Mouse (Mus musculus) large intestine, adult 2 months (tissue): ENCODE results near the gene Git2. TPM values are rescaled to one million over a fixed set of nuclear protein-coding genes. Genes with fewer than 3 reads are reported as not detected.

ENCODE experiments used
- DNase-seq: peaks from one replicate; pipeline ENCODE4 v3.0.0-alpha.2; 2012; ENCODE audit warnings: low read depth, low spot score
- WGBS: fragments of 180-500 bp; shearing (Covaris S2); methylation state at CpG from one replicate; pipeline ENCODE4 v1.1.7; 2018; 5-methylcytosine and 5-hydroxymethylcytosine counted together
- polyA plus RNA-seq: library from polyadenylated mRNA; depleted of rRNA; stranded (reverse); fragments of >200 nt; gene quantifications from 2 replicates; pipeline ENCODE4 v1.2.3, GENCODE M21; 2012; rRNA removed

Git2 gene
- polyA plus RNA-seq, 1 experiment = 23.1 TPM

DNA sequence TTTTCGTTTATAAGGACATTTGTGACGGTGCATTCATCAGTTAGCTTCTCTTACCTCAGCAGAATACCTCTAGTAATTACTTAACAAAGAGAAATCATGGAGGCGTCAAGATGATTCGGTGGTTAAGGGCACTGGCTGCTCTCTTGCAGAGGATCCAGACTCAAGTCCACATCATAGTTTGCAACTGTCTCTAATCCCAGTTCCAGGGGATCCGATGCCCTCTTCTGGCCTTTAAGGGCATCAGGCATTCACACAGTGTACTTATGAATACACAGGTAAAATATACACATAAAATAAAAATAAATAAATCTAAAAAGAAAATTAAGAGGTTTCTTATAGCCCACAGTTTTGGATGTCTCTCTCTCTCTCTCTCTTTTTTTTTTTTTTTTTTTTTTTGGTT, 79.5 kb downstream of the Git2 start:
- DNase-seq = no peak
- WGBS = 63% methylated on average over 5 of the region's 5 CpGs

- 5% methylated on average over 74 of the region's 75 CpGs for WGBS
- no peak for DNase-seq
Measured at GRCm38 (mm10) chr5:114690633-114691567, 84.4 kb downstream of the Git2 start, which contains the start of gene Gltp. Gltp (minus strand) TSS chr5:114690984.

DNA sequence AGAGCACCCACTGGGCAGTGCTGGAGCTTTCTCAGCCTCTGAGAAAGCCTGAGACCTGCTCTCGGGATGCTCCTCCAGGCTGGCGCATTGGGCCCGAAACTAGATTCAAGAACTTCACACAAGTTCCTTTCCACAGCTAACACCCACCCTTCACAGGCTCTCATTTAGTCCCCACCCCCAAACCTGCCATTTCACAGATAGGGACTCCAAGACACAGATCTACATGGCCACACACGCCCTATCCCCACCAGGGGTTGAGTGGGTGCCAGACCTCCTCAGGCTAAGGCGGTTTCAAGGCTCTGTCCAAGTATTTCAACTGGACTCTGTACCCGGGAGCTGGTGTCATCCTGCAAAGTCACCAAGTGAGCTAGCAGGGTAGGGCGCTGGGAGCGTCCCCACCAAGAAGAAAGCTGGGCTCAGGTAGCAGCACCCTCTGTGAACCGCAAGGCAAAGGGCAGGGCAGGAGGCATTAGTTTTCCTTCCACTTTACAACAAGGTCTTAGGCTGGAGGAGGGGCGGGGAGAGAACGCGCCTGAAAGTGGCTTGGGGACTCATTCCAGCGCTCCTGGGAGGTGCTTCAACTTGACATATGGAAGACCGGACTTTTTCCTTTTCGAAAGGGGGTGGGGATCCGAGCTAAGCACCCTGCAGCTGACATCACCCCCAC, 85.5 kb downstream of the Git2 start:
- 12% methylated on average over 16 of the region's 16 CpGs for WGBS
- DNase-seq = no peak

GRCm38 (mm10) chr5:114688703-114689102, 86.6 kb downstream of the Git2 start:
- DNase-seq = no peak
- WGBS = 83% methylated on average over 13 of the region's 13 CpGs

- DNase-seq = no peak
Measured at GRCm38 (mm10) chr5:114687901-114688300, 87.4 kb downstream of the Git2 start.

- DNase-seq = no peak
- WGBS = 45% methylated on average over 7 of the region's 7 CpGs
Measured at GRCm38 (mm10) chr5:114686726-114687210, 88.5 kb downstream of the Git2 start.

- 90% methylated on average over 5 of the region's 5 CpGs for WGBS
- DNase-seq = no peak
Measured at GRCm38 (mm10) chr5:114685986-114686385, 89.3 kb downstream of the Git2 start.

- no peak for DNase-seq
- WGBS = 62% methylated on average over 8 of the region's 8 CpGs
Measured at GRCm38 (mm10) chr5:114681717-114682116, 93.6 kb downstream of the Git2 start.

GRCm38 (mm10) chr5:114680676-114681285, 94.5 kb downstream of the Git2 start:
- no peak for DNase-seq
- 55% methylated on average over 19 of the region's 19 CpGs for WGBS

DNA sequence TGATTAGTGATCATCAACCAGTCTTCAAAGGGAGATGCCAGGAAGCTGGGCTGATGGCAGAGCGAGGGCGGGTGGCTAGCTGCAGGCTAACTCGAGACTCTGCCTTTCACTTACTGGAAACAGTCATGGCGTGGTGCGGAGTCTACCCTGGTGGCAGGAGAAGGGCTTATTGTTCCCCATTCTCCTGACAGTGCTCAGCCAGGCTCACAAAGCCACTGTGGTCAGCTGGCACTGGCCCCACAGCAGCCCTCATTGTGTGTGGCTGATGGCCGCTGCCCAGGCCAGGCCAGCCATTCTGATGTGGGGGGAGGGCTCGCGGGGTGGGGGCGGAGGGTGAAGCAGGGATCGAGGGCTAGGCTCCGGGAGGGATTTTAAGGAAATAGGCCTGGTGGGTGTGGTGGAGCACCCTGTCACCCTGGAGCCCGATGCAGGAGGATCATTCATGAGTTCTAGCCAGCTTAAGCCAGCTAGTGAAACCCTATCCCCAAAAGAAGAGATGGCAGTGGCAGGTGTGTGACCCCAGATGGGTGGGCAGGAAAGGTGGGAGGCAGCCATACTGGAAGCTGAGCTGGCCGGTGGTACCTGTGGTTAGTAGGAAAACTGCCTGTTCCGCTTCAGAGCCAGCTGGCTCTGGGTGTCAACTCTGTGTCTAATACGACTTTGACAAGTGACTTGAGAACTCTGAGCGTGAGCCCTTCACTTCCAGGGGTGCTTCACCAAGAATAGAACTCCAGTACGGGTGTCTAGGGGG, 95.3 kb downstream of the Git2 start:
- DNase-seq = no peak
- WGBS = 79% methylated on average over 17 of the region's 17 CpGs

Other genes with a start within 250 kb of the Git2 start
- gene Fam222a, start 207.5 kb downstream of the Git2 start, polyA plus RNA-seq = 2.7 and 2.8 TPM in 2 replicates
- 2.2 and 2.8 TPM in 2 replicates for gene Trpv4, start 117.1 kb downstream of the Git2 start, polyA plus RNA-seq
- 169 and 205 TPM in 2 replicates for gene Gltp, start 84.5 kb downstream of the Git2 start, polyA plus RNA-seq
- 6.5 and 9.4 TPM in 2 replicates for gene Tchp, start 67.8 kb downstream of the Git2 start, polyA plus RNA-seq
- 98.4 and 131 TPM in 2 replicates for gene Ankrd13a, start 840 bp downstream of the Git2 start, polyA plus RNA-seq
- gene 1500011B03Rik, start 48.0 kb upstream of the Git2 start, polyA plus RNA-seq = 14.6 and 17.6 TPM in 2 replicates
- not detected in 2 replicates for gene 4930519G04Rik, start 78.1 kb upstream of the Git2 start, polyA plus RNA-seq
- not detected in 2 replicates for gene Gm9936, start 83.2 kb upstream of the Git2 start, polyA plus RNA-seq
- 20.7 and 47.4 TPM in 2 replicates for gene Oasl2, start 121.4 kb upstream of the Git2 start, polyA plus RNA-seq
- gene Oasl1, start 147.7 kb upstream of the Git2 start, polyA plus RNA-seq = 59.3 and 95.6 TPM in 2 replicates
- 13.7 and 19.4 TPM in 2 replicates for gene 2210016L21Rik, start 166.6 kb upstream of the Git2 start, polyA plus RNA-seq
- 12.3 and 13.6 TPM in 2 replicates for gene Hnf1a, start 195.6 kb upstream of the Git2 start, polyA plus RNA-seq
- gene Sppl3, start 235.6 kb upstream of the Git2 start, polyA plus RNA-seq = 71.4 and 79.1 TPM in 2 replicates